Mouse (Mus musculus) spleen, postnatal 4 days (tissue): ENCODE data around the gene 5730480H06Rik.

ENCODE experiments used
- DNase-seq, 2 experiments: peaks; one replicate each; pipeline ENCODE4 v3.0.0; 2022; ENCODE audit warnings: low spot score in 2 of 2

Gene 5730480H06Rik

DNA sequence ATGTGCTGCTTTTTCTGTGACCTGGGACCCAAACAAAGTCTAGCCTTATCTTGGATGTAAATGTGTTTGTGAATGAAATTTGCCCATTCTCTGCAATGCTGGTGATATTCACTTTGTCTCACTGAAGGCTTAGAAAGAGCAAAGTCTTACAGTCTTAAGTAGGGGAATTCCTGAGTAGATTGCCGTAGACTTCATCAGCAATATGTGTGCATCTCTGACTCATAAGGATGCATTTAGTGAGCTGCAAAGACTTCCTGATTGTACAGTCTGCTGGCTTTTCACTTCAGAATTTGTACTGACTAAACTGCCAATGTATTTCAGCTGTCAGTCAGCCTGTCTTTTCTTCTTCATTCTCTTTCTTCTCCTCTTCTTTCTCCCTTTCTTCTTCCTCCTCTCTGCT is 94.2 kb downstream of the 5730480H06Rik start:
- no peak for DNase-seq

DNA sequence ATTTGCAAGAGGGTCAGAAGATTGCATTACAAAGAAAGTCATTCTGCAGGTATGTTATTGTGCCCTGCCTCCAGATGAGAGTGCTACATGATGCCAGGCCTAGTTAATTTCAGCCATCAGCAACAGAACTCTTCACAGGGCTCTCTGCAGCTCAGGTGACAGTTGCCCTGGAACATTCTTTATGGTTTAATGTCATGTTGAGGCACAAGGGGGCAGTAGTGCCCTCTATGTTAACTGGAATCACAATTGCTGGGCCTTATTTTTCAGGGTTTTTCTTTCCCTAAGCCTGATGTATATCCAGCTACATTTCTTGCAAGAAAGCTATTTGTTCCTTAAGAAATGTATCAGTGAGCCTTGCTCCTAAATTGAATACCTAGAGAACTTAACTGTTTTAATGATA is 102.7 kb downstream of the 5730480H06Rik start:
- DNase-seq: no peak

DNA sequence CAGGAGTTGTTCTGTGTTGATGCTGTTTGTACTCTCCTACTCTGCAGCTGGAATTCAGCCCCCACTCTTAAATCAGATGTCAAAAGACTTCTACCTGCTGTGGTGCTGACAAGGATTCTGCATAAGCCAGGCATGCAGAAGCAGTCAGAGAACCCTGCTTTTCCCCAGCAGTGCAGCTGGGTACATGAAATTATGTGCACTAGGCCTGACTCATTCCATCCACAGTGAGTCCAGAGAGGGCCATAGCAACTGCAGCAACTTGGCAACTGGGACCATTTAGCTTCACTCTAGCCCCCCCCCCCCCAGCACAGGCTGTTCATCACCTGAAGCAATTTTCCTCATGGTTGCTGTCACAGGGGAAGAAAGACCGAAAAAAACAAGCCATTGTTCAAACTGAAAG is 121.1 kb downstream of the 5730480H06Rik start:
- DNase-seq: no peak

DNA sequence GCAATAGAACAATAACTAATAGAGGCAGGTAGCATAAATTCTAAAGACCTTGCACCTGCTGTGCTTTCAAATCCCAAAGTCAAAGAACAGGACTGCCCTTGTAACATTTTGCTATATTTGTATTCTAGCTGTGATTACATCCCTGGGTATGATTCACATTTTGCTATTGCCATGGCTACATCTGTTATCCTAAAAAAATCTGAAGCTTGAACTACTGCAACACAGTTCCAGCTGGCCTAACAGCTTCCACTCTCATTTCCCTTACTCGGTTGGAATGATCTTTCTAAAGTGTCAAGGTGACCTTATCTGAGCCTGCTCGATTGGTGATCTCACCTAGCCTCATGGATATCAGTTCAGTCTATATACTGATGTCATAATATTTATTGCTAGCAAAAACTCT is 132.5 kb downstream of the 5730480H06Rik start:
- no peak for DNase-seq
